15 mouse cellular contexts compared by ENCODE assay signal in the genomic region with DNA sequence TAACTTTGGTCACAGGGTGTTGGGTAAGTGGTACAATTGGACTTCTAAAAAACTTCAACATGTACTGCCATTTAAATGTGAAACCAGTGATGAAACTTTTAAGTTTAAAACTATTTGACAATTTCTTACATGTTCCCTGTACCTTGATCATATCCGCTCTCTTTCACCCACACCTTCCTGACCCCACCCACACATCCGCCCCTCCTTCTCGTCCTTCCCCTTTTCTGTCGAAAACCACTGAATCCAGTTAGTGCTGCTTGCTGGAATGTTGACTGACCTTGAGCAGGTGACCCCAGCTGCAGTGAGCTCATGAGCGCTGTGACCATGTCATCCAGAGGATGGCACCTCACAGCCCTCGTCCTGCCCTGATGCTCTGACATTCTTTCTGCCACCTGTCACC. TPM values are rescaled to one million over a fixed set of nuclear protein-coding genes. Genes with fewer than 3 reads are reported as not detected.
A peak's percentile ranks its signal among the peaks of the same experiment; 100 is the strongest.
DNase-seq lines count a peak whose midpoint lies in the region; ATAC-seq and TF ChIP-seq lines count a peak whose summit lies in the region.
"Had no signal": no experiment of that assay in that cellular context is flagged by ENCODE, and none has a peak within 500 bp of the region (broad histone marks: within the 10 kb centered on the region; RNA-seq: fewer than 3 reads in every experiment).

No protein-coding gene starts in this region.

- H3K36me3 ChIP-seq in liver, embryonic 13.5 days = peaks cover 93% of the 10 kb centered on the region
- H3K36me3 ChIP-seq in liver, postnatal 0 days (replicated peaks; ENCODE audit: insufficient read depth, low read length) = peaks cover 63% of the 10 kb centered on the region
- no peaks in the 10 kb centered on the region for H3K36me3 ChIP-seq in stomach, postnatal 0 days (ENCODE audit: control insufficient read depth, insufficient read depth, low read length)
- H3K36me3 ChIP-seq: neural tube, embryonic 12.5 days had no signal

- no peaks in the 10 kb centered on the region for H3K9me3 ChIP-seq in liver, embryonic 13.5 days (replicated peaks)
- H3K9me3 ChIP-seq in liver, postnatal 0 days (ENCODE audit: low read length) = no peaks in the 10 kb centered on the region
- H3K9me3 ChIP-seq in stomach, postnatal 0 days (ENCODE audit: control insufficient read depth, low read length) = no peaks in the 10 kb centered on the region
- H3K9me3 ChIP-seq: neural tube, embryonic 12.5 days had no signal

- peaks cover 61% of the 10 kb centered on the region for H3K4me1 ChIP-seq in liver, embryonic 13.5 days (replicated peaks)
- peaks cover 15% of the 10 kb centered on the region for H3K4me1 ChIP-seq in liver, postnatal 0 days (ENCODE audit: insufficient read depth)
- no peaks in the 10 kb centered on the region; the same call in 1 of the 2 replicates for H3K4me1 ChIP-seq in stomach, postnatal 0 days (replicated peaks; ENCODE audit: control insufficient read depth, insufficient read depth)
- H3K4me1 ChIP-seq: neural tube, embryonic 12.5 days had no signal

- no peak overlapping the region for H3K4me3 ChIP-seq in liver, embryonic 13.5 days (replicated peaks)
- no peak overlapping the region for H3K4me3 ChIP-seq in liver, postnatal 0 days (ENCODE audit: low read depth, low read length)
- H3K4me3 ChIP-seq in stomach, postnatal 0 days (ENCODE audit: low read depth, low read length) = no peak overlapping the region
- H3K4me3 ChIP-seq: heart, embryonic 12.5 days; neural tube, embryonic 12.5 days had no signal

- no peak overlapping the region for H3K4me2 ChIP-seq in liver, embryonic 13.5 days
- no peak overlapping the region for H3K4me2 ChIP-seq in liver, postnatal 0 days (ENCODE audit: low read depth, low read length)
- H3K4me2 ChIP-seq in stomach, postnatal 0 days (replicated peaks; ENCODE audit: low read depth) = no peak overlapping the region
- H3K4me2 ChIP-seq: heart, embryonic 12.5 days; neural tube, embryonic 12.5 days had no signal

- H3K27ac ChIP-seq in liver, embryonic 13.5 days = peak overlapping the region; percentile 53; the same call in 1 of the 2 replicates
- 0 out of 2 replicates have a peak overlapping the region, but pooled peaks have one; percentile 26 for H3K27ac ChIP-seq in liver, postnatal 0 days (ENCODE audit: low read depth)
- H3K27ac ChIP-seq in stomach, postnatal 0 days (replicated peaks) = no peak overlapping the region
- H3K27ac ChIP-seq: neural tube, embryonic 12.5 days had no signal

- 66% methylated on average over 6 of the region's 6 CpGs for WGBS in liver, embryonic 13.5 days (ENCODE audit: insufficient replicate concordance)
- 48% methylated on average over 6 of the region's 6 CpGs for WGBS in liver, postnatal 0 days (ENCODE audit: insufficient replicate concordance)
- 82% methylated on average over 6 of the region's 6 CpGs for WGBS in stomach, postnatal 0 days

- no peak for TF ChIP-seq CTCF in liver, postnatal 0 days (IDR thresholded peaks at IDR 0.05; ENCODE audit: low read depth)
- no peak for TF ChIP-seq CTCF in stomach, postnatal 0 days (IDR thresholded peaks at IDR 0.05; ENCODE audit: low read depth)

- no peaks in the 10 kb centered on the region for H3K27me3 ChIP-seq in liver, embryonic 13.5 days
- no peaks in the 10 kb centered on the region for H3K27me3 ChIP-seq in liver, postnatal 0 days (ENCODE audit: insufficient read depth, low read length)
- no peaks in the 10 kb centered on the region for H3K27me3 ChIP-seq in stomach, postnatal 0 days (ENCODE audit: control insufficient read depth, insufficient read depth, low read length)
- H3K27me3 ChIP-seq: heart, embryonic 12.5 days; neural tube, embryonic 12.5 days had no signal

- ATAC-seq in liver, embryonic 13.5 days (ENCODE audit: low read depth) = no peak
- ATAC-seq in activated CD4-positive, CD25-positive, alpha-beta regulatory T cell, adult 4 months = peak; percentile 59
- peak; percentile 78 for ATAC-seq in liver, postnatal 0 days
- ATAC-seq in stomach, postnatal 0 days (ENCODE audit: low FRiP score, low TSS enrichment) = no peak

- DNase-seq in liver, embryonic 13.5 days = no peak
- DNase-seq in liver = no peak
- DNase-seq in CD4-positive helper T cell, adult 2 months (ENCODE audit: low read depth, low spot score) = peak; percentile 68
- peak; percentile 59 for DNase-seq in liver, postnatal 0 days
- DNase-seq in kidney, adult 11 months = no peak
- no peak for DNase-seq in layer of hippocampus, adult 11-12 months (ENCODE audit: low spot score)
- DNase-seq in stomach, postnatal 0 days (ENCODE audit: low spot score) = no peak
- DNase-seq: heart, postnatal 4 days; kidney, postnatal 25 days; left cerebral cortex, postnatal 4 days; lung, adult 18-20 months; right cerebral cortex, postnatal 4 days had no signal

- no peak for TF ChIP-seq EP300 in liver, postnatal 0 days (IDR thresholded peaks at IDR 0.05; ENCODE audit: low read depth)
- no peak for TF ChIP-seq EP300 in stomach, postnatal 0 days (optimal IDR thresholded peaks at IDR 0.05)

- H3K9ac ChIP-seq in liver, embryonic 13.5 days = no peak overlapping the region
- H3K9ac ChIP-seq in liver, postnatal 0 days (replicated peaks) = no peak overlapping the region
- H3K9ac ChIP-seq in stomach, postnatal 0 days (ENCODE audit: low read length) = no peak overlapping the region
- H3K9ac ChIP-seq: heart, embryonic 12.5 days; neural tube, embryonic 12.5 days had no signal

RNA-seq across cellular contexts. Expression of gene Slc41a3, which starts 25.0 kb away (rescaled TPM):
- polyA plus RNA-seq in liver, embryonic 13.5 days (2015; fragmentation: Nextera tagmentation; extraction: Ambion mirVana) = 32.2 and 34.8 TPM in 2 replicates
- polyA plus RNA-seq in activated CD4-positive, CD25-positive, alpha-beta regulatory T cell, adult 4 months (2017; shearing (Covaris generic)) = 1 to 10 TPM; 5.3 to 5.8 TPM
- polyA plus RNA-seq in liver, postnatal 0 days (2015; fragmentation: Nextera tagmentation; extraction: Ambion mirVana) = 23.2 and 23.4 TPM in 2 replicates
- 4.1 and 4.3 TPM in 2 replicates for polyA plus RNA-seq in stomach, postnatal 0 days (2015; fragmentation: Nextera tagmentation; extraction: Ambion mirVana)

Comparison
In these comparisons a context has a peak if more than half of its experiments do, and no peak if none do; other contexts are left out.
1. ATAC-seq: peak in activated CD4-positive, CD25-positive, alpha-beta regulatory T cell, adult 4 months (single experiment) and liver, postnatal 0 days (single experiment); none in liver, embryonic 13.5 days (single experiment) and stomach, postnatal 0 days (single experiment).
2. DNase-seq: peak in CD4-positive helper T cell, adult 2 months (single experiment) and liver, postnatal 0 days (single experiment); none in liver, embryonic 13.5 days (single experiment), liver (single experiment), kidney, adult 11 months (single experiment), layer of hippocampus, adult 11-12 months (single experiment) and stomach, postnatal 0 days (single experiment).